Mouse (Mus musculus) small intestine, adult 2 months (tissue): Measurements from ENCODE around the gene Ccdc51.

Experiments
- CTCF ChIP-seq: fragments of 200-500 bp; IDR thresholded peaks from 2 replicates; pipeline ENCODE4 v1.5.1; 2012; ENCODE audit warnings: low read depth, mild to moderate bottlenecking, control low read depth, inconsistent platforms, low read length, moderate library complexity, mixed read lengths; ENCODE audit not compliant: insufficient replicate concordance, insufficient read length; ENCODE audit errors: extremely low read depth
- POLR2A ChIP-seq: fragments of 200-500 bp; IDR thresholded peaks from 2 replicates; pipeline ENCODE4 v1.6.1; 2012; ENCODE audit warnings: low read depth, mild to moderate bottlenecking, control low read depth, inconsistent platforms, low read length, moderate library complexity

DNA sequence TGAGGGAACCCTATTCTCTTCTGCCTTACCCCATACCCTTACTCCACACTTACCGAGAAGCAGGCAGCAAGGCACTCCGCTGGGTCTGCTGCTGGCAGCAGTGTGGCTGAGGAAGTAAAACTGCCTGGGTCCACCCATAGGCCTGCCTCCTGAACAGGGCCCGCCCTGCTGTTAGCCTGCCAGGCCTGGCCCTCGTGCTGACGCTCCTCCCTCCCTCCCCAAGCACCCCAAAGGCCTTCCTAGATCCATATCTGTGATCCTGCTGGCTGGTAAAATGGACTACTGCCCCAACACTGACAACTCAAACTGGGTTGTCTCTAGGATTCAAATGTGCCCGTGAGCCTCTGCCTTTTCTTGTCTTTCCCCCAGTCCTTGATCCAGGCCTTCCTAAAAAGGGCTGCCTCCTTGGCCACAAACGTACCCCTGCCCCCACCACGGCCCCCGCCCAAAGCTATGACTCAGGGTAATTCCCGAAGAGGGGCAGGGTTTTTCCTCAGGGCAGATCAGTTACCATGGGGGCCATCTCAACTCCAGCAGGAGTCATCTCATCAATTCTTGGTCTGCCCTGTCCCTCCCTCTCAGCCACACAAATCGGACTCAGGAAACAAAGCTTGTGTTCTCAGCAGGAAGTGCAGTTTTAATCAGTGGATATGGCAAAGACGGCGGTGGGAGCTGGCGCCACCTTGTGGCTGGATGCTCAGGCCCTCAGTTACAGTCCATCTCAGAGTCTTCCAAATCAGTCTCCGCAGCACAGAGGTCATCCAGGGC is 23.0 kb upstream of the Ccdc51 start, which contains the start of gene Trex1:
- peak; percentile 99 for TF ChIP-seq CTCF
- TF ChIP-seq POLR2A: peak; percentile 94
